Mouse (Mus musculus) liver, postnatal 0 days (tissue): ENCODE measurements at regions not wholly inside any gene's neighbourhood (a gene's known extent, or its start where the extent isn't known, plus 50 kb on each side); places are given as distances from the start of the nearest gene placed in this dataset.

Experiments used
- ATAC-seq: fragments of 200-750 bp; cut with Nextera tagmentation; 2 replicates; pipeline ENCODE4 v1.8.0; 2017; ENCODE audit warnings: mild to moderate bottlenecking, moderate library complexity
- DNase-seq: peaks from one replicate; pipeline ENCODE4 v3.0.0-alpha.2; 2016
- H3K27ac ChIP-seq: fragments of 300-500 bp; sonication (generic); 2 replicates; pipeline ENCODE4 v1.5.1; 2014; ENCODE audit warnings: antibody characterized with exemption, moderate library complexity, mild to moderate bottlenecking, low read depth
- H3K27me3 ChIP-seq: fragments of 300-500 bp; sonication (generic); 2 replicates; pipeline ENCODE4 v1.6.1; 2014; ENCODE audit warnings: low read length, control low read depth, mixed read lengths; ENCODE audit not compliant: insufficient read depth
- H3K36me3 ChIP-seq: fragments of 300-500 bp; sonication (generic); replicated peaks from 2 replicates; pipeline ENCODE4 v1.6.1; 2014; ENCODE audit warnings: mild to moderate bottlenecking, control low read depth, low read length, moderate library complexity, mixed read lengths; ENCODE audit not compliant: insufficient read depth
- H3K4me1 ChIP-seq: fragments of 300-500 bp; sonication (generic); 2 replicates; pipeline ENCODE4 v1.6.1; 2014; ENCODE audit warnings: antibody characterized with exemption, mild to moderate bottlenecking, control low read depth; ENCODE audit not compliant: insufficient read depth
- H3K4me2 ChIP-seq: fragments of 300-500 bp; sonication (generic); 2 replicates; pipeline ENCODE4 v1.6.1; 2014; ENCODE audit warnings: low read depth, mild to moderate bottlenecking, low read length, moderate library complexity, mixed read lengths
- H3K4me3 ChIP-seq: fragments of 300-500 bp; sonication (generic); 2 replicates; pipeline ENCODE4 v1.5.1; 2014; ENCODE audit warnings: low read depth, low read length
- H3K9ac ChIP-seq: fragments of 300-500 bp; sonication (generic); replicated peaks from 2 replicates; pipeline ENCODE4 v1.6.1; 2014; ENCODE audit warnings: mild to moderate bottlenecking, moderate library complexity
- H3K9me3 ChIP-seq: fragments of 300-500 bp; sonication (generic); 2 replicates; pipeline ENCODE4 v1.6.1; 2016; ENCODE audit warnings: mild to moderate bottlenecking, control low read depth, low read length, mixed read lengths
- CTCF ChIP-seq: sonication (generic); IDR thresholded peaks from 2 replicates; pipeline ENCODE4 v1.5.1; 2016; ENCODE audit warnings: antibody characterized with exemption, low read depth
- EP300 ChIP-seq: IDR thresholded peaks from 2 replicates; pipeline ENCODE4 v1.6.1; 2016; ENCODE audit warnings: antibody characterized with exemption, low read depth, mild to moderate bottlenecking
- WGBS: fragments of 180-500 bp; shearing (Covaris S2); extraction: QIAGEN DNeasy Blood & Tissue Kit; methylation state at CpG from one replicate; pipeline ENCODE4 v1.1.7; 2014; ENCODE audit not compliant: insufficient replicate concordance; 5-methylcytosine and 5-hydroxymethylcytosine counted together

GRCm38 (mm10) chr17:83988897-83989296 is 141.1 kb upstream of the Haao start:
- Histone ChIP-seq H3K36me3 (no peaks in the 10 kb centered on the region), H3K27ac (no peak overlapping the region; the same call in 1 of the 2 replicates), H3K4me1 (peaks cover 23% of the 10 kb centered on the region), H3K27me3 (no peaks in the 10 kb centered on the region), H3K4me3 (no peak overlapping the region), H3K9me3 (no peaks in the 10 kb centered on the region), H3K4me2 (no peak overlapping the region), H3K9ac (no peak overlapping the region)
- no peak for TF ChIP-seq CTCF
- TF ChIP-seq EP300: no peak
- 48% methylated on average over 6 of the region's 6 CpGs for WGBS
- ATAC-seq (no peak), DNase-seq (no peak)

DNA sequence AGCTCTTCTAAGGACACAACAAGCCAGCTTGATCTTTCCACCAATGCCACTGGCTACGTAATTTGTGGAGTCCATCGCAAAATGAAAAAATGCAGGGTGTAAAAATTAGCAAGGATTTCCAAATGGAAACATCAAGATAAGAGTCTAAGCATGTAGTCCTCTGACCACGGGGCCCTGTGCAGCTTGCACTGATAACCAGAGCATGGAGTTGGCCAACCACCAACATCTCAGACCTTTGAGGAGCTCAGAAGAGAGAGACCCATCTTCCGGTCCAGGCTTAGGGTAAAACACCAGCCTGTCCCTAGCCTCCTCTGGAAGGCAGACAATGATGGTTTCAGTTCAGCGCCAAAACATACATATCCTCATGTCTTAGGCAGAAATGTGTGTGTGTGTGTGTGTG is 140.4 kb upstream of the Haao start:
- no peak for TF ChIP-seq EP300
- TF ChIP-seq CTCF: no peak
- H3K4me2 ChIP-seq: no peak overlapping the region
- H3K4me1 ChIP-seq: peaks cover 23% of the 10 kb centered on the region
- DNase-seq (no peak), ATAC-seq (no peak)
- no peak overlapping the region for H3K4me3 ChIP-seq
- H3K27ac ChIP-seq: no peak overlapping the region
- 52% methylated on average over 5 of the region's 5 CpGs for WGBS
- H3K36me3 ChIP-seq: no peaks in the 10 kb centered on the region
- no peaks in the 10 kb centered on the region for H3K9me3 ChIP-seq
- no peak overlapping the region for H3K9ac ChIP-seq
- no peaks in the 10 kb centered on the region for H3K27me3 ChIP-seq

- ATAC-seq: no peak
- peaks cover 27% of the 10 kb centered on the region for H3K4me1 ChIP-seq
These were observed 139.9 kb upstream of the Haao start for GRCm38 (mm10) chr17:83987683-83988082.

GRCm38 (mm10) chr17:83985916-83986578 is 138.3 kb upstream of the Haao start:
- Histone ChIP-seq H3K4me2 (no peak overlapping the region), H3K9ac (no peak overlapping the region), H3K9me3 (no peaks in the 10 kb centered on the region), H3K4me1 (peaks cover 28% of the 10 kb centered on the region), H3K27ac (peak overlapping the region; percentile 24), H3K27me3 (no peaks in the 10 kb centered on the region), H3K4me3 (no peak overlapping the region), H3K36me3 (no peaks in the 10 kb centered on the region)
- 42% methylated on average over 15 of the region's 15 CpGs for WGBS
- TF ChIP-seq CTCF: no peak
- TF ChIP-seq EP300: no peak
- no peak for ATAC-seq
- no peak for DNase-seq

More at GRCm38 (mm10) chr17:83987683-83988082, 139.9 kb upstream of the Haao start:
- Histone ChIP-seq H3K4me2 (no peak overlapping the region), H3K27me3 (no peaks in the 10 kb centered on the region), H3K27ac (no peak overlapping the region), H3K4me3 (no peak overlapping the region), H3K9ac (no peak overlapping the region), H3K9me3 (no peaks in the 10 kb centered on the region), H3K36me3 (no peaks in the 10 kb centered on the region)
- WGBS: 58% methylated on average over 4 of the region's 4 CpGs
- DNase-seq: no peak
- TF ChIP-seq CTCF: no peak
- TF ChIP-seq EP300: no peak

DNA sequence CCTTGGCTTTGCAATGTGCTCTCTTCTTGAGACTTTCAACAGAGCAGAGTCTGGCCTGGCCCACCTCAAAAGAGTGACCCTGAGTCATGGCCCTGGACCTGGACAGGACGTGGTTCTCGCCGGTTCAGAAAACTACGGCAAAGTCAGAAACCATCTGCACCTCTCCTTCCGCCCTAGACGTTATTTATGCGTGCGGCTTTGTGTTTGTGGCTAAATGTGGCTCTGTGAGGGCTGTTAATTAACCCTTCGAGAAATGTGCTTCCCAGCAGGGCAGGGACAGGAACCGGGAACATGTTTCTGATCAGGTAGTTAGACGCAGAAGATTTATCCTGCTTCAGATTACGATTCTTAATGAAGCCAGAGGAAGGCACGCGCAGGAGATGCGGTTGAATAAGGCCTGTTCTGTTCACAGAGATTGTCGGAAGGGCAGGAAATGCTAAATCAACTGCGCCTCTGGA is 137.6 kb upstream of the Haao start:
- H3K4me1 ChIP-seq: peaks cover 25% of the 10 kb centered on the region
- H3K9ac ChIP-seq: no peak overlapping the region
- 39% methylated on average over 17 of the region's 17 CpGs for WGBS
- TF ChIP-seq CTCF (no peak), EP300 (no peak)
- H3K36me3 ChIP-seq: no peaks in the 10 kb centered on the region
- H3K27ac ChIP-seq: peak overlapping the region; percentile 24
- no peak overlapping the region for H3K4me2 ChIP-seq
- no peaks in the 10 kb centered on the region for H3K27me3 ChIP-seq
- no peak for DNase-seq
- no peak overlapping the region for H3K4me3 ChIP-seq
- no peak; the same call in 1 of the 2 replicates for ATAC-seq
- no peaks in the 10 kb centered on the region for H3K9me3 ChIP-seq

DNA sequence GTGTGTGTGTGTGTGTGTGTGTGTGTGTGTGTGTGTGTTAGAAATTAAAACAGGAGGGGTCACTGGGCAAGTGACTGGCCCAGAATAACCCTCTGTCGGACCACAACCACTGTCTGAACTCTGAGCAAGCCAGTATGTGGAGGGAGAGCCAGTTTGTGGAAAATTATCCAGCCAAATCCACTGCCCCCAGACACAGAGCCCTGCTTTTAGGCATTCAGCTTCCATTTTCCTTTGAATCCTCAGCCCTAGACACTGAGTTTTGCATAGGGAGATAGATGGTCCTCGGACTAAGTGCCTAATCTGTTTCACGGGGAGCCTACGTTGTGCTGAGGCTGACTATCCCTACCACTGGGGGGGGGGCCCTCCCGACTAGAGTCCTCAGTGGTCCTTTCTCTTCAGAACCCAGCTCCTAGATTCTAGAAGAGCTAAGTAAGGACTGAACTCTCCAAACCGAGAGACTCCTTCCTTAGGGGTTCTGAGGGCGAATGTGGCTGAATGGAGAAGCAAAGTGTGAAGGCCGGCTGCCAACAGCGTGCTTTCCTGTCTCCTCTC is 136.2 kb upstream of the Haao start:
- WGBS: 78% methylated on average over 9 of the region's 9 CpGs
- peaks cover 20% of the 10 kb centered on the region for H3K4me1 ChIP-seq
- no peak for DNase-seq
- H3K36me3 ChIP-seq: no peaks in the 10 kb centered on the region
- H3K27me3 ChIP-seq: no peaks in the 10 kb centered on the region
- H3K9ac ChIP-seq: no peak overlapping the region
- no peak for TF ChIP-seq CTCF
- no peak for TF ChIP-seq EP300
- no peak overlapping the region for H3K27ac ChIP-seq
- no peak overlapping the region for H3K4me2 ChIP-seq
- ATAC-seq: no peak
- no peaks in the 10 kb centered on the region for H3K9me3 ChIP-seq
- no peak overlapping the region for H3K4me3 ChIP-seq
